Mouse (Mus musculus) liver, embryonic 11.5 days (tissue): Measurements from ENCODE around the gene P2ry13. TPM values are rescaled to one million over a fixed set of nuclear protein-coding genes. Genes with fewer than 3 reads are reported as not detected.

ENCODE experiments used
- ATAC-seq: fragments of 200-750 bp; cut with Nextera tagmentation; replicated peaks from 2 replicates; pipeline ENCODE4 v1.8.0; 2017; ENCODE audit warnings: moderate number of reproducible peaks, mild to moderate bottlenecking, moderate TSS enrichment, moderate library complexity; ENCODE audit not compliant: low FRiP score
- DNase-seq: peaks from one replicate; pipeline ENCODE4 v3.0.0-alpha.2; 2017; ENCODE audit warnings: low spot score
- H3K27ac ChIP-seq: fragments of 300-500 bp; sonication (generic); 2 replicates; pipeline ENCODE4 v1.5.1; 2014; ENCODE audit warnings: mild to moderate bottlenecking, low read depth, low read length, control low read depth
- H3K27me3 ChIP-seq: fragments of 300-500 bp; sonication (generic); replicated peaks from 2 replicates; pipeline ENCODE4 v1.6.1; 2014; ENCODE audit warnings: low read length, mixed read lengths; ENCODE audit not compliant: control insufficient read depth, insufficient read depth
- H3K36me3 ChIP-seq: fragments of 300-500 bp; sonication (generic); 2 replicates; pipeline ENCODE4 v1.6.1; 2014; ENCODE audit warnings: mild to moderate bottlenecking, low read length, moderate library complexity, mixed read lengths; ENCODE audit not compliant: control insufficient read depth, insufficient read depth
- H3K4me1 ChIP-seq: fragments of 300-500 bp; sonication (generic); replicated peaks from 2 replicates; pipeline ENCODE4 v1.6.1; 2014; ENCODE audit warnings: low read length, mixed read lengths; ENCODE audit not compliant: control insufficient read depth, insufficient read depth
- H3K4me2 ChIP-seq: fragments of 300-500 bp; sonication (generic); 2 replicates; pipeline ENCODE4 v1.6.1; 2014; ENCODE audit warnings: mild to moderate bottlenecking, control low read depth, moderate library complexity
- H3K4me3 ChIP-seq: fragments of 300-500 bp; sonication (generic); 2 replicates; pipeline ENCODE4 v1.5.1; 2014; ENCODE audit warnings: low read depth, low read length, control low read depth
- H3K9ac ChIP-seq: fragments of 300-500 bp; sonication (generic); 2 replicates; pipeline ENCODE4 v1.6.1; 2014; ENCODE audit warnings: low read depth, low read length, control low read depth
- H3K9me3 ChIP-seq: fragments of 300-500 bp; sonication (generic); 2 replicates; pipeline ENCODE4 v1.6.1; 2016; ENCODE audit warnings: low read length, inconsistent platforms, mixed read lengths; ENCODE audit not compliant: control insufficient read depth
- WGBS: fragments of 180-500 bp; shearing (Covaris S2); extraction: QIAGEN DNeasy Blood & Tissue Kit; methylation state at CpG from one replicate; pipeline ENCODE4 v1.1.7; 2014; 5-methylcytosine and 5-hydroxymethylcytosine counted together
- polyA plus RNA-seq: library from polyadenylated mRNA; unstranded; fragments of >200 nt; fragmentation: Nextera tagmentation; extraction: Ambion mirVana; gene quantifications from 2 replicates; pipeline ENCODE4 v1.2.1, GENCODE M21; 2014

Gene P2ry13
- polyA plus RNA-seq, 1 experiment from 2014 or later, result 2.0 TPM

DNA sequence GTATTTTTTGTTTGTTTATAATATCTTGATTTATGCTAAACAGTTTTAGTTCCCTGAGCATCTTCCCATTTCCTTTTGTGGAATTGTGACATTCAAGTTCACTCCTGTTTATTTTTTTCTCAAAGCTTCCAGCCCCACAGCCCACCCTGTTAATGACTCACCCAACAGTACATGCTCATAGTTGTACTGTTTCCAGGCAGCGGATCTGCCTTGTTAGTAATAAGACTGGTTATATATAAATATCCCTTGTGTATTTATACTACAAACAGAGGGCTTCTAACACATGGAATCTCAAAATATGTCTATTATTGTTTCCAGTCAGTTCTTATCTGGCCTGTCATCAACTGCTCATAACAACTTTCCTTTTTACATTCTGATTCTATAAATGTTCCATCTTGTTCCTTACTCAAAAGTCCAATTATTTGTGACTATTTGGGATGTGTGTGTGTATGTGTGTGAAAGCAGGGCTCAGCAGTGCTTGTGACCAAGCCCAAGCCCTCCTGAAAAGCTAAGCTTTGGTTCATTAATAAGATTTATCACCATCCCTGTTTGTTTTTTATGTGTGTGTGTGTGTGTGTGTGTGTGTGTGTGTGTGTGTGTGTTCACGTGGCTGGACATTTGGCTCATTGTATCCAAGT is 43.1 kb downstream of the P2ry13 start:
- ATAC-seq (no peak), DNase-seq (no peak)
- Histone ChIP-seq H3K4me1 (no peaks in the 10 kb centered on the region), H3K9ac (no peak overlapping the region), H3K4me3 (no peak overlapping the region), H3K9me3 (no peaks in the 10 kb centered on the region), H3K36me3 (no peaks in the 10 kb centered on the region), H3K27ac (no peak overlapping the region), H3K4me2 (no peak overlapping the region), H3K27me3 (no peaks in the 10 kb centered on the region)
- WGBS, result 88% methylated on average over 2 of the region's 2 CpGs

DNA sequence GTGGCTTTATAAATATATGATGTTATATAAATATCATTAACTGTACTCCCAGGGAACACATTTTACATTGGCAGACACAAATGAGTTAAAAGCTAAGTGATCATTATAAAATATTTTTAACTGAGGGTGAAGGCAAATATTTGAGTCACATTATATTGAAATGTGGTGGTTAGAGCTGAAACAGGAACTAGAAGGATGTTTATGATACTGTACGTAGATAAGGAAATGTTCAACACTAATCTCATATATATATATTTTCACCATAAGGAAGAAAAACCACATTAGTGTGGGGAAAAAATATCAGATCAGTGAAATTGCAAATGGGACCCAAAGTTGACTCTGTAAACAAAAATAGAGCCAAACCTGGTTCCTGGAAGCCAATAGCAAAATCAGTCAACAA is 50.2 kb downstream of the P2ry13 start:
- Histone ChIP-seq H3K27ac (no peak overlapping the region), H3K36me3 (no peaks in the 10 kb centered on the region), H3K27me3 (no peaks in the 10 kb centered on the region), H3K9me3 (no peaks in the 10 kb centered on the region), H3K4me1 (no peaks in the 10 kb centered on the region), H3K9ac (no peak overlapping the region), H3K4me3 (no peak overlapping the region), H3K4me2 (no peak overlapping the region)
- DNase-seq (no peak), ATAC-seq (no peak)
- 75% methylated on average over 1 of the region's 1 CpGs for WGBS

Other genes starting within 250 kb of the P2ry13 start
- gene Med12l, start 205.1 kb downstream of the P2ry13 start, polyA plus RNA-seq, result 3.6 TPM in 2 replicates
- 2.3 and 2.8 TPM in 2 replicates for gene Gpr171, start 109.1 kb downstream of the P2ry13 start, polyA plus RNA-seq
- gene P2ry14, start 57.3 kb downstream of the P2ry13 start, polyA plus RNA-seq, result 2.8 and 3.6 TPM in 2 replicates
- not detected in 2 replicates for gene Gpr87, start 15.8 kb downstream of the P2ry13 start, polyA plus RNA-seq
- 1.9 and 2.2 TPM in 2 replicates for gene P2ry12, start 52.0 kb upstream of the P2ry13 start, polyA plus RNA-seq
- 1.1 and 1.2 TPM in 2 replicates for gene Igsf10, start 133.5 kb upstream of the P2ry13 start, polyA plus RNA-seq